In the genomic region with DNA sequence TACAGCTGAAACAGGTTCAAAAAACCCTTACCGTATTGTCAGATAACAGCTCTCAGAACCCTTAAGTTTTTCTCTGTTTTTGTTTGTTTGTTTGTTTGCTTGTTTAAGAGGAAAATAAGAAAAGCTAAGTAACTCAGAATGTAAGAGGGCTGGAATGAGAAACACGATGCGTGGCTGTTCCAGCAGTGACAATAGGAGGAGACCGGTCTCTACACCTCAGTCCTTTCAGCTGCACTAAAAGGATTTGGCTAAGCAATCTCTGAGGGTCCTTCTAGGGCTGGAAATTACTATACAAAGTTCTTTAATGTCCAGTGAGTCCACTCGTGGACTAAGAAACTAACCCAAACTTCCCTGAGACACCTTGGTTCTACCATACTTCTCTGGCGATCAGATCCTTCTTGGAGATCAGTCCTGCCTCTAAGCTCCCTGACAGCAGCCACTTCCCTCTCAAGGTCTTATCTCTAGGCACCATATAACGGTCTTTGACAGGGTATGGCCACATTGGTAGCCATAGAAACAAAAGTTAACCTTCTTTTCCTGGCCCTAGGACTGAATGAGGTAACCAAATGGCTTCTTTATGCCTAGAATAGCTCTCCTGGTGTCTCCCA, we compare ENCODE assay signal across 21 mouse cellular contexts.
DNase-seq lines count a peak whose midpoint lies in the region; ATAC-seq and TF ChIP-seq lines count a peak whose summit lies in the region.
"Had no signal": no experiment of that assay in that cellular context is flagged by ENCODE, and none has a peak within 500 bp of the region (broad histone marks: within the 10 kb centered on the region; RNA-seq: fewer than 3 reads in every experiment).

No protein-coding gene starts in this region.

- H3K4me1 ChIP-seq in liver, embryonic 15.5 days (replicated peaks), result peaks cover 26% of the 10 kb centered on the region
- no peaks in the 10 kb centered on the region for H3K4me1 ChIP-seq in embryonic facial prominence, embryonic 10.5 days
- H3K4me1 ChIP-seq: forebrain, embryonic 10.5 days; hindbrain, embryonic 15.5 days; intestine, embryonic 15.5 days; limb, embryonic 12.5 days had no signal

- H3K27me3 ChIP-seq in liver, embryonic 15.5 days, result no peaks in the 10 kb centered on the region
- H3K27me3 ChIP-seq in embryonic facial prominence, embryonic 10.5 days (replicated peaks; ENCODE audit: low read depth, poor library complexity, severe bottlenecking), result no peaks in the 10 kb centered on the region
- H3K27me3 ChIP-seq: heart, embryonic 12.5 days; intestine, embryonic 15.5 days; limb, embryonic 12.5 days had no signal

- 22% methylated on average over 7 of the region's 7 CpGs for WGBS in liver, embryonic 15.5 days (ENCODE audit: insufficient replicate concordance)
- WGBS in embryonic facial prominence, embryonic 10.5 days, result 81% methylated on average over 7 of the region's 7 CpGs

- DNase-seq in gastrocnemius, adult 2 months, result no peak
- no peak for DNase-seq in gastrocnemius, adult 8-10 months (ENCODE audit: low spot score in 2 of 2)
- DNase-seq in embryonic facial prominence, embryonic 10.5 days (ENCODE audit: low spot score), result no peak
- DNase-seq in adrenal gland, adult 2 months, result no peak
- DNase-seq in ovary, postnatal 14 days (ENCODE audit: low spot score), result no peak
- DNase-seq in left cerebral cortex, adult 2 months (ENCODE audit: extremely low spot score in 1 of 2, low spot score in 2 of 2), result no peak
- DNase-seq: cerebellum, adult 9-10 months; forebrain, postnatal 0 days; heart, postnatal 14 days; kidney, postnatal 4 days; lung, embryonic 14.5 days; midbrain, embryonic 14.5 days; right cerebral cortex, postnatal 25 days had no signal

- peak; percentile 78 for ATAC-seq in granulocyte monocyte progenitor cell, adult 5-6 weeks (replicated peaks; ENCODE audit: poor library complexity, severe bottlenecking)
- ATAC-seq in liver, embryonic 15.5 days (ENCODE audit: insufficient read depth), result peak; percentile 95
- ATAC-seq: CD4-positive, CD25-positive, alpha-beta regulatory T cell, adult 4 months; forebrain, postnatal 0 days; intestine, embryonic 15.5 days had no signal

- TF ChIP-seq CTCF in gastrocnemius, adult 2 months (IDR thresholded peaks at IDR 0.05), result no peak
- TF ChIP-seq CTCF in left cerebral cortex, adult 2 months (IDR thresholded peaks at IDR 0.05), result no peak

- no peak overlapping the region for H3K4me3 ChIP-seq in gastrocnemius, adult 2 months
- no peak overlapping the region for H3K4me3 ChIP-seq in liver, embryonic 15.5 days (replicated peaks)
- no peak overlapping the region for H3K4me3 ChIP-seq in embryonic facial prominence, embryonic 10.5 days
- H3K4me3 ChIP-seq in left cerebral cortex, adult 2 months, result no peak overlapping the region
- H3K4me3 ChIP-seq: forebrain, embryonic 10.5 days; heart, embryonic 12.5 days; hindbrain, embryonic 15.5 days; intestine, embryonic 15.5 days; limb, embryonic 12.5 days had no signal

- intact Hi-C loops in gastrocnemius, adult 2 months (cut with DNase I), result no loop called here
- intact Hi-C loops in left cerebral cortex, adult 2 months (cut with DNase I), result no loop called here

- H3K36me3 ChIP-seq in liver, embryonic 15.5 days (replicated peaks), result peaks cover 24% of the 10 kb centered on the region
- H3K36me3 ChIP-seq in embryonic facial prominence, embryonic 10.5 days (replicated peaks), result no peaks in the 10 kb centered on the region
- H3K36me3 ChIP-seq: forebrain, embryonic 10.5 days; heart, embryonic 12.5 days; hindbrain, embryonic 15.5 days; intestine, embryonic 15.5 days; limb, embryonic 12.5 days had no signal

- no peak overlapping the region for H3K9ac ChIP-seq in liver, embryonic 15.5 days
- H3K9ac ChIP-seq: forebrain, postnatal 0 days; heart, embryonic 12.5 days; hindbrain, embryonic 15.5 days; intestine, embryonic 15.5 days; limb, embryonic 12.5 days; lung, embryonic 14.5 days had no signal

- H3K4me2 ChIP-seq in liver, embryonic 15.5 days, result peak overlapping the region; percentile 40
- H3K4me2 ChIP-seq: heart, embryonic 12.5 days; hindbrain, embryonic 15.5 days; intestine, embryonic 15.5 days; limb, embryonic 12.5 days; lung, embryonic 14.5 days had no signal

- H3K27ac ChIP-seq in gastrocnemius, adult 2 months, result peak overlapping the region; percentile 82
- no peak overlapping the region for H3K27ac ChIP-seq in liver, embryonic 15.5 days (replicated peaks)
- no peak overlapping the region for H3K27ac ChIP-seq in embryonic facial prominence, embryonic 10.5 days (replicated peaks)
- H3K27ac ChIP-seq in left cerebral cortex, adult 2 months, result no peak overlapping the region
- H3K27ac ChIP-seq: forebrain, embryonic 10.5 days; hindbrain, embryonic 15.5 days; intestine, embryonic 15.5 days; limb, embryonic 12.5 days had no signal

- no peaks in the 10 kb centered on the region for H3K9me3 ChIP-seq in liver, embryonic 15.5 days (replicated peaks)
- no peaks in the 10 kb centered on the region for H3K9me3 ChIP-seq in embryonic facial prominence, embryonic 10.5 days
- H3K9me3 ChIP-seq: forebrain, embryonic 10.5 days; heart, embryonic 12.5 days; hindbrain, embryonic 15.5 days; intestine, embryonic 15.5 days; limb, embryonic 12.5 days had no signal
